Mouse (Mus musculus) kidney, postnatal 0 days (tissue): ENCODE data around the gene Trrap. TPM values are rescaled to one million over a fixed set of nuclear protein-coding genes. Genes with fewer than 3 reads are reported as not detected.

Experiments used
- ATAC-seq: fragments of 200-750 bp; cut with Nextera tagmentation; replicated peaks from 2 replicates; pipeline ENCODE4 v1.8.0; 2017; ENCODE audit warnings: low read depth, moderate number of reproducible peaks, moderate TSS enrichment, moderate library complexity; ENCODE audit not compliant: low FRiP score
- DNase-seq: peaks from one replicate; pipeline ENCODE4 v3.0.0-alpha.2; 2016; ENCODE audit warnings: low spot score
- H3K27ac ChIP-seq: fragments of 300-500 bp; sonication (generic); 2 replicates; pipeline ENCODE4 v1.5.1; 2014; ENCODE audit warnings: mild to moderate bottlenecking
- H3K27me3 ChIP-seq: fragments of 300-500 bp; sonication (generic); 2 replicates; pipeline ENCODE4 v1.6.1; 2014; ENCODE audit warnings: low read length, mixed read lengths; ENCODE audit not compliant: insufficient read depth
- H3K36me3 ChIP-seq: fragments of 300-500 bp; sonication (generic); 2 replicates; pipeline ENCODE4 v1.6.1; 2014; ENCODE audit warnings: low read length, mixed read lengths; ENCODE audit not compliant: insufficient read depth
- H3K4me1 ChIP-seq: fragments of 300-500 bp; sonication (generic); replicated peaks from 2 replicates; pipeline ENCODE4 v1.6.1; 2014; ENCODE audit warnings: antibody characterized with exemption, low read length, mixed read lengths; ENCODE audit not compliant: insufficient read depth
- H3K4me2 ChIP-seq: fragments of 300-500 bp; sonication (generic); 2 replicates; pipeline ENCODE4 v1.6.1; 2014; ENCODE audit warnings: mild to moderate bottlenecking, low read length, moderate library complexity, mixed read lengths
- H3K4me3 ChIP-seq: fragments of 300-500 bp; sonication (generic); replicated peaks from 2 replicates; pipeline ENCODE4 v1.5.1; 2014; ENCODE audit warnings: low read depth, low read length
- H3K9ac ChIP-seq: fragments of 300-500 bp; sonication (generic); 2 replicates; pipeline ENCODE4 v1.6.1; 2014; ENCODE audit warnings: low read depth, low read length
- H3K9me3 ChIP-seq: fragments of 300-500 bp; sonication (generic); replicated peaks from 2 replicates; pipeline ENCODE4 v1.6.1; 2016; ENCODE audit warnings: low read length, inconsistent platforms, mixed read lengths
- CTCF ChIP-seq: IDR thresholded peaks from 2 replicates; pipeline ENCODE4 v1.5.1; 2016; ENCODE audit warnings: antibody characterized with exemption, low read depth, mild to moderate bottlenecking, moderate library complexity
- WGBS: fragments of 180-500 bp; shearing (Covaris S2); extraction: QIAGEN DNeasy Blood & Tissue Kit; methylation state at CpG from one replicate; pipeline ENCODE4 v1.1.7; 2014; 5-methylcytosine and 5-hydroxymethylcytosine counted together
- polyA plus RNA-seq: library from polyadenylated mRNA; unstranded; fragments of >200 nt; fragmentation: Nextera tagmentation; extraction: Ambion mirVana; gene quantifications from 2 replicates; pipeline ENCODE4 v1.2.1, GENCODE M21; 2015

The Trrap gene
- polyA plus RNA-seq, 1 experiment from 2014 or later = 41.1 TPM

GRCm38 (mm10) chr5:144881670-144882399, 114.3 kb downstream of the Trrap start:
- no peak for DNase-seq
- WGBS = 86% methylated on average over 14 of the region's 14 CpGs

DNA sequence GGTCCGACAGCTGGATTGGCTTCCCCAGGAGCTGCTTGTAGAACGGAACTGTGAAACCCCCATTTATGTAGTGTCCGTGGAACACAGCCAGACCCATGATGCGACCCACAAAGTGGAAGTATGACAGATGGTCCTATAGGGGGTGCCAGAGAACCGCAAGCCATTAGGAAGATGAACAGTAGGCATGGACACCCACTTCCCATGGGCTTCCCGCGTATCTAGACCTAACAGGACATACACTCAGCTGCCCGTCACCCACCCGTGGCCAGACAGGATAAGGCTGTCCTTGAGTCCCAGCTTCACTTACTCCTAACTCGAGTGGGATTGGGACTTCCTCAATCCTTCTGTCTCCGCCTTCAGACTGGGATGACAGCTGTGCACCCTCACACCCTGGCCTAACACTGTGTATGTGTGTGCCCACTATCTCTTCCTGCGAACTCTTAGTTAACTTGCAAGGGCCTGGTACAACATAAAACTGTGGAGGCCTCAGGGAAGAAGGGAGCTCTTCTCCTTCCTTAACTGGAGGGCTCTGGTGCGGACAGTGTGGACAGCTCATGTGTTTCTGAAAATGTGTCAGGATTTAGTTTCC, 117.2 kb downstream of the Trrap start:
- H3K9me3 ChIP-seq = no peaks in the 10 kb centered on the region
- ATAC-seq = 0 out of 2 replicates have a peak, but pooled peaks have one; percentile 42
- no peaks in the 10 kb centered on the region for H3K27me3 ChIP-seq
- no peak overlapping the region for H3K9ac ChIP-seq
- H3K27ac ChIP-seq = no peak overlapping the region
- peak; percentile 72 for TF ChIP-seq CTCF
- H3K4me2 ChIP-seq = no peak overlapping the region
- peak; percentile 61 for DNase-seq
- H3K36me3 ChIP-seq = peaks cover 78% of the 10 kb centered on the region
- H3K4me1 ChIP-seq = no peaks in the 10 kb centered on the region
- H3K4me3 ChIP-seq = no peak overlapping the region
- WGBS = 80% methylated on average over 13 of the region's 13 CpGs

More at GRCm38 (mm10) chr5:144881670-144882399, 114.3 kb downstream of the Trrap start:
- no peak overlapping the region for H3K27ac ChIP-seq
- H3K4me1 ChIP-seq = no peaks in the 10 kb centered on the region
- no peak for TF ChIP-seq CTCF
- H3K4me2 ChIP-seq = no peak overlapping the region
- no peak overlapping the region for H3K9ac ChIP-seq
- no peak for ATAC-seq
- H3K36me3 ChIP-seq = peaks cover 65% of the 10 kb centered on the region
- no peak overlapping the region for H3K4me3 ChIP-seq
- no peaks in the 10 kb centered on the region for H3K9me3 ChIP-seq
- no peaks in the 10 kb centered on the region for H3K27me3 ChIP-seq

DNA sequence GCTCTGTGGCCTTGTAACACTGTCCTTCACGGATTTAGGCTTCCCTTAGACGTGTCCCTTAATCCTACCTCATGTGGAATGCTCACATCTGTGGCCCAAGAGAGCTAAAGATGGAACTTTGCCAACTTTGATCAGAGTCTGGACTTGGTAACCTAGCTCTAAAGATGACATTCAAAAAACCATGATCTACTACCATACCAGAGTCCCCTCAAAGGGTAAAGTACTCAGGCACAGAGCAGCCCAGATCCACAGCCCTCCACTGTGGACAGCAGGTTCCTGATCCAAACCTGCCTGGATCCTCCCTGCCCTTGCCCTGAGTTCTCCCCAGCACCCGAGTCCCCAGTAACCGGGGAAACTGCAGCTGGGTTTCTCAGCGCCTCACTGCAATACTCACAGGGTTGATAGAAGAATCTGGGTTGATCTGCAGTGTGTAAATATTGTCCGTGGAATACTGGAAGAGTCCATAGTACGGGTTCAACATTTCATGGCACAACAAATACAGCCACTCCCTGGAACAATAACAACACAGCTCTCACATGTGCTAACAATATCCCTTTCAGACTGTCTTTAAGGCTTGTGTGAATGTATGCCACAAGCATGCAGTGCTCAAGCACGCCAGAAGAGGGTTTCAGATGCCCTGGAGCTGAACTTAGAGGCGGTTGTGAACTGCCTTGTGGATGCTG, 118.6 kb downstream of the Trrap start:
- no peaks in the 10 kb centered on the region for H3K27me3 ChIP-seq
- H3K27ac ChIP-seq = no peak overlapping the region
- no peak overlapping the region for H3K9ac ChIP-seq
- H3K4me1 ChIP-seq = no peaks in the 10 kb centered on the region
- H3K4me2 ChIP-seq = no peak overlapping the region
- TF ChIP-seq CTCF = no peak
- peaks cover 72% of the 10 kb centered on the region for H3K36me3 ChIP-seq
- DNase-seq = no peak
- WGBS = 92% methylated on average over 9 of the region's 9 CpGs
- H3K4me3 ChIP-seq = no peak overlapping the region
- no peak for ATAC-seq
- no peaks in the 10 kb centered on the region for H3K9me3 ChIP-seq

DNA sequence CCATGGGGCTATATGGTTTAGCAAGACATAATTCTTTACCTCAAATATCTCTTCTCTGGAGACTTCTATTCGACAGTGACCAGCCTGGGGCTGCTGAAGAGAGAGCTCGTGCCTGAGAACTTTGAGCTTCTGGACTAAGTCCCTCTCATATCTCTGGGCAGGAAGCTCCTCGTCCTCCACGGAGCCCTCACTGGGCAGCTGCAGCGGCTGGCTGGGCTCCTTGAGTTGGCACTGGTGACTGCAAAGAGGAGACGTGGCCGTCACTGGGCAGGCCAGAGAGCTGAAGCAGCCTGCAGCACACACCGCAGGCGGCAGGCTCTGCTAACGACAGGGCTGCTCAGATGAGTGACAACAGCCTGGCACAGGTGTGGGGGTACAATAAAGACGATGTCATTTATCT, 123.7 kb downstream of the Trrap start:
- Histone ChIP-seq H3K4me2 (no peak overlapping the region), H3K27me3 (no peaks in the 10 kb centered on the region), H3K4me3 (no peak overlapping the region), H3K9ac (no peak overlapping the region), H3K4me1 (no peaks in the 10 kb centered on the region), H3K36me3 (peaks cover 63% of the 10 kb centered on the region), H3K9me3 (no peaks in the 10 kb centered on the region), H3K27ac (no peak overlapping the region)
- ATAC-seq (no peak), DNase-seq (no peak)
- 85% methylated on average over 11 of the region's 11 CpGs for WGBS
- TF ChIP-seq CTCF = no peak

- Histone ChIP-seq H3K27ac (no peak overlapping the region), H3K9me3 (no peaks in the 10 kb centered on the region), H3K4me1 (peaks cover 16% of the 10 kb centered on the region), H3K9ac (no peak overlapping the region), H3K4me3 (no peak overlapping the region), H3K27me3 (no peaks in the 10 kb centered on the region), H3K36me3 (peaks cover 29% of the 10 kb centered on the region; the same call in 1 of the 2 replicates), H3K4me2 (no peak overlapping the region)
- TF ChIP-seq CTCF = no peak
- 67% methylated on average over 7 of the region's 7 CpGs for WGBS
- no peak for DNase-seq
- ATAC-seq = no peak
These were observed 130.3 kb downstream of the Trrap start for GRCm38 (mm10) chr5:144897881-144898280.

- Histone ChIP-seq H3K4me2 (no peak overlapping the region), H3K27ac (no peak overlapping the region), H3K9ac (no peak overlapping the region), H3K4me1 (peaks cover 16% of the 10 kb centered on the region), H3K4me3 (no peak overlapping the region), H3K9me3 (no peaks in the 10 kb centered on the region), H3K27me3 (no peaks in the 10 kb centered on the region), H3K36me3 (peaks cover 28% of the 10 kb centered on the region; the same call in 1 of the 2 replicates)
- WGBS = 59% methylated on average over 7 of the region's 7 CpGs
- ATAC-seq = no peak
- DNase-seq = no peak
- no peak for TF ChIP-seq CTCF
These were observed 131.0 kb downstream of the Trrap start for GRCm38 (mm10) chr5:144898448-144899052.
